Mouse (Mus musculus) adrenal gland, postnatal 0 days (tissue): ENCODE measurements around the gene Olfr1174-ps. TPM values are rescaled to one million over a fixed set of nuclear protein-coding genes. Genes with fewer than 3 reads are reported as not detected.

ENCODE experiments used
- polyA plus RNA-seq: library from polyadenylated mRNA; unstranded; fragments of >200 nt; fragmentation: Nextera tagmentation; extraction: Ambion mirVana; gene quantifications from 2 replicates; pipeline ENCODE4 v1.2.1, GENCODE M21; 2015

Olfr1174-ps gene
- polyA plus RNA-seq: not detected in 2 replicates

GRCm38 (mm10) chr2:88315035-88315434 lies at the start of gene Olfr1174-ps:
Olfr1174-ps (minus strand) TSS chr2:88315135.

GRCm38 (mm10) chr2:88346392-88346791 lies 31.5 kb upstream of the Olfr1174-ps start, which contains the start of gene Olfr1177-ps:
Olfr1177-ps (minus strand) TSS chr2:88346492.

GRCm38 (mm10) chr2:88336421-88336820 lies 21.5 kb upstream of the Olfr1174-ps start, which contains the start of gene Olfr1176:
Olfr1176 (plus strand) TSS chr2:88336721.

GRCm38 (mm10) chr2:88327115-88327514 lies 12.2 kb upstream of the Olfr1174-ps start, which contains the start of gene Olfr1175-ps:
Olfr1175-ps (minus strand) TSS chr2:88327215.

GRCm38 (mm10) chr2:88279775-88280174 lies 35.2 kb downstream of the Olfr1174-ps start, which contains the start of gene Olfr1173:
Olfr1173 (minus strand) TSS chr2:88279875.

Other genes starting within 250 kb of the Olfr1174-ps start
- gene Olfr1163, start 243.3 kb downstream of the Olfr1174-ps start, polyA plus RNA-seq: not detected in 2 replicates
- not detected in 2 replicates for gene Olfr1164, start 221.2 kb downstream of the Olfr1174-ps start, polyA plus RNA-seq
- not detected in 2 replicates for gene Olfr1166, start 186.9 kb downstream of the Olfr1174-ps start, polyA plus RNA-seq
- not detected in 2 replicates for gene Olfr1167, start 159.9 kb downstream of the Olfr1174-ps start, polyA plus RNA-seq
- not detected in 2 replicates for gene Olfr1168, start 133.3 kb downstream of the Olfr1174-ps start, polyA plus RNA-seq
- gene Olfr1170, start 86.8 kb downstream of the Olfr1174-ps start, polyA plus RNA-seq: not detected in 2 replicates
- not detected in 2 replicates for gene Olfr1173, start 35.3 kb downstream of the Olfr1174-ps start, polyA plus RNA-seq
- not detected in 2 replicates for gene Olfr1175-ps, start 12.1 kb upstream of the Olfr1174-ps start, polyA plus RNA-seq
- gene Olfr1176, start 21.6 kb upstream of the Olfr1174-ps start, polyA plus RNA-seq: not detected in 2 replicates
- gene Olfr1177-ps, start 31.4 kb upstream of the Olfr1174-ps start, polyA plus RNA-seq: not detected in 2 replicates
- gene Olfr1178, start 71.9 kb upstream of the Olfr1174-ps start, polyA plus RNA-seq: not detected in 2 replicates
- not detected in 2 replicates for gene Olfr1179, start 91.3 kb upstream of the Olfr1174-ps start, polyA plus RNA-seq
- not detected in 2 replicates for gene Olfr1180, start 104.0 kb upstream of the Olfr1174-ps start, polyA plus RNA-seq
- gene Olfr1181, start 111.0 kb upstream of the Olfr1174-ps start, polyA plus RNA-seq: not detected in 2 replicates
- gene Gm13757, start 134.0 kb upstream of the Olfr1174-ps start, polyA plus RNA-seq: not detected in 2 replicates
- not detected in 2 replicates for gene Olfr1183, start 139.7 kb upstream of the Olfr1174-ps start, polyA plus RNA-seq
- gene Olfr1184, start 168.5 kb upstream of the Olfr1174-ps start, polyA plus RNA-seq: not detected in 2 replicates
- gene Olfr1185-ps1, start 178.2 kb upstream of the Olfr1174-ps start, polyA plus RNA-seq: not detected in 2 replicates
- gene Olfr1186, start 203.4 kb upstream of the Olfr1174-ps start, polyA plus RNA-seq: not detected in 2 replicates
- not detected in 2 replicates for gene Olfr1188, start 241.8 kb upstream of the Olfr1174-ps start, polyA plus RNA-seq